Mouse (Mus musculus) midbrain, embryonic 11.5 days (tissue): Measurements from ENCODE around the gene Lrp2bp. TPM values are rescaled to one million over a fixed set of nuclear protein-coding genes. Genes with fewer than 3 reads are reported as not detected.

Source experiments
- ATAC-seq: fragments of 200-750 bp; cut with Nextera tagmentation; 2 replicates; pipeline ENCODE4 v1.8.0; 2017; ENCODE audit warnings: moderate TSS enrichment, moderate library complexity; ENCODE audit not compliant: low FRiP score
- DNase-seq: peaks from one replicate; pipeline ENCODE4 v3.0.0; 2015; ENCODE audit warnings: low spot score; ENCODE audit errors: missing footprints
- H3K27ac ChIP-seq: fragments of 300-500 bp; sonication (generic); 2 replicates; pipeline ENCODE4 v1.5.1; 2014; ENCODE audit warnings: low read depth, low read length
- H3K27me3 ChIP-seq: fragments of 300-500 bp; sonication (generic); 2 replicates; pipeline ENCODE4 v1.6.1; 2014; ENCODE audit warnings: mild to moderate bottlenecking, low read length, moderate library complexity, mixed read lengths; ENCODE audit not compliant: control insufficient read depth, insufficient read depth
- H3K36me3 ChIP-seq: fragments of 300-500 bp; sonication (generic); 2 replicates; pipeline ENCODE4 v1.6.1; 2014; ENCODE audit warnings: mild to moderate bottlenecking, low read length, moderate library complexity, mixed read lengths; ENCODE audit not compliant: control insufficient read depth, insufficient read depth
- H3K4me1 ChIP-seq: fragments of 300-500 bp; sonication (generic); 2 replicates; pipeline ENCODE4 v1.6.1; 2014; ENCODE audit warnings: low read length; ENCODE audit not compliant: control insufficient read depth, insufficient read depth
- H3K4me2 ChIP-seq: fragments of 300-500 bp; sonication (generic); 2 replicates; pipeline ENCODE4 v1.6.1; 2014; ENCODE audit warnings: mild to moderate bottlenecking, moderate library complexity
- H3K4me3 ChIP-seq: fragments of 300-500 bp; sonication (generic); 2 replicates; pipeline ENCODE4 v1.5.1; 2014; ENCODE audit warnings: low read depth, low read length
- H3K9ac ChIP-seq: fragments of 300-500 bp; sonication (generic); 2 replicates; pipeline ENCODE4 v1.6.1; 2014; ENCODE audit warnings: low read length
- H3K9me3 ChIP-seq: fragments of 300-500 bp; sonication (generic); 2 replicates; pipeline ENCODE4 v1.6.1; 2016; ENCODE audit warnings: low read length; ENCODE audit not compliant: control insufficient read depth
- WGBS: fragments of 180-500 bp; shearing (Covaris S2); extraction: QIAGEN DNeasy Blood & Tissue Kit; methylation state at CpG from one replicate; pipeline ENCODE4 v1.1.7; 2014; 5-methylcytosine and 5-hydroxymethylcytosine counted together
- polyA plus RNA-seq: library from polyadenylated mRNA; unstranded; fragments of >200 nt; fragmentation: Nextera tagmentation; extraction: Ambion mirVana; gene quantifications from 2 replicates; pipeline ENCODE4 v1.2.1, GENCODE M21; 2014

Lrp2bp gene
- 0.11 and 0.44 TPM in 2 replicates for polyA plus RNA-seq

DNA sequence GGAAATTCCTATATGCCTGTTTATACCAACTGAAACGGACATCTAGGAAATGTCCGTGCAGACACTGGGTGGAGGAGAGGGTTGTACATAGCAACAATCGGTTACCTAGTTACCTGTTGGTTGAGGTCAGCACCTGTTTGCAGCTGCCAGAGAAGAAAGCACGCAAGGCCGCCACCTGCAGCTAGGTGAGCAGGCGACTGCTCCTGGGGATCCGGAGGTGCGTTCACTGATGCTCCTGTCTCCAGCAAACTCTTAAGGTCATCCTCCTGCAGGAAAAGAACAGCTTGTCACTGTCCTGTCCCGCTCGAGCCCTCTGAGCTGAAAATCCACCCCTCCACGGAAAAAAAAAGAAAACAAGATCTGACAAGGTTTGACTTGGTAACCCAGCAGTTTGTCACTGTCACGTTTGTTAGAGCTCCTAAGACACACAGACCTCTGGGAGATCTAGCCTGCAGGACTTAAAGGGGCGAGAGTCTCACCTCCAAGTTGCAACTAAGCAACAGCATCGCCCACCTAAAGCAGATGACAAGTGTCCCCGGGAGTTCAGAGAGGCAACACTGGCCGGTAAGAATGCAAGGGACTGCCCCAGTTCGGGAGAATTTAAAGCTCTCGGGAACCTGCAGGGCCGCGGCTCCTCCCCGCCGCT is at the start of gene Lrp2bp:
Gene Lrp2bp (plus strand): TSS at position 166 of the 646 bp plus-strand sequence.
- no peaks in the 10 kb centered on the region; the same call in 1 of the 2 replicates for H3K36me3 ChIP-seq

DNA sequence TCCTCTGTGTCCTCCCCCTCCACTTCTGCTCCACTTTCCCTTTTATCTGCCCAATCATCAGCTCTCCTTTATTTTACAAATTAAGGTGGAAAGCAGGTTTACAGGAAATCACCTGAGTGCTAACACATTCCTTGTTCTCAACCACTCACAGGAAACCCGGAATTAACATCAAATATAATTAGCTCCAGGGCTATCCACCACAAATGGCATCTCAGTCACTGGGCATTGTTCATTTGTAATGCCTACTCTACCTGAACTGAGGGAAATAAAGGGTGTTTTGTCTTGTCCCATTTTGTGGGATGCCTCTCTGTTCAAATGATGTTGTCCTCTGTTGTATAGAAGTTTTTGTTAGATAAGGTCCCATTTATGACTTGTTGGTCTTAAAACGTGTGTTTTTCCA is 48.5 kb upstream of the Lrp2bp start:
- 57% methylated on average over 2 of the region's 2 CpGs for WGBS
- H3K27ac ChIP-seq: no peak overlapping the region
- ATAC-seq: no peak

More for the DNA sequence above, at the start of gene Lrp2bp:
- DNase-seq: no peak
- H3K9ac ChIP-seq: peak within 1 kb of the TSS; percentile 86
- H3K27ac ChIP-seq: peak within 1 kb of the TSS; percentile 94
- peak within 1 kb of the TSS; percentile 70 for H3K4me2 ChIP-seq
- peaks cover 6% of the 10 kb centered on the region for H3K4me1 ChIP-seq
- peak; percentile 8 for ATAC-seq
- 4% methylated on average over 22 of the region's 22 CpGs for WGBS
- no peaks in the 10 kb centered on the region for H3K9me3 ChIP-seq
- peak within 1 kb of the TSS; percentile 44 for H3K4me3 ChIP-seq
- H3K27me3 ChIP-seq: no peaks in the 10 kb centered on the region

DNA sequence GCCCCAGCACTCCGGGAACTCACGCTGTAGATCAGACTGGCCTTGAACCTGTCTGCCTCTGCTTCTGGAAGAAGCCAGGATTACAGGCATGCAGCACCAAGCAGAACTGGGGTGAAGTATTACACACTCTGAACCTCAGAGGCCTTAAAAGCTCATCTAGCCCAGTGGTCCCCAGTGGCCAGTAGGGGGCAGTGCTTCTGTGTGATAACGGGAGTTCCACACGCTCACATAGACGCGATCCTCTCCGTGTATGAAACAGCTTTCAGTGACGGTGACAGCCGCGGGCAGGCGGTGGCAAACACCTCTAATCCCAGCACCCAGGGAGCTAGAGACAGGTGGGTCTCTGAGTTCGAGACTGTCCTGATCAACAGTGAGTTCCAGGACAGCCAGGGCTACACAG is 28.2 kb upstream of the Lrp2bp start:
- Histone ChIP-seq H3K4me3 (no peak overlapping the region), H3K4me1 (peaks cover 3% of the 10 kb centered on the region), H3K9me3 (no peaks in the 10 kb centered on the region), H3K9ac (no peak overlapping the region), H3K27ac (no peak overlapping the region), H3K27me3 (no peaks in the 10 kb centered on the region), H3K36me3 (no peaks in the 10 kb centered on the region), H3K4me2 (no peak overlapping the region)
- ATAC-seq (no peak), DNase-seq (peak; percentile 56)
- 94% methylated on average over 12 of the region's 12 CpGs for WGBS

More for the DNA sequence above, 48.5 kb upstream of the Lrp2bp start:
- no peaks in the 10 kb centered on the region for H3K9me3 ChIP-seq
- H3K4me3 ChIP-seq: no peak overlapping the region
- no peak for DNase-seq
- no peak overlapping the region for H3K4me2 ChIP-seq
- H3K4me1 ChIP-seq: no peaks in the 10 kb centered on the region
- H3K27me3 ChIP-seq: no peaks in the 10 kb centered on the region
- no peak overlapping the region for H3K9ac ChIP-seq
- H3K36me3 ChIP-seq: no peaks in the 10 kb centered on the region

DNA sequence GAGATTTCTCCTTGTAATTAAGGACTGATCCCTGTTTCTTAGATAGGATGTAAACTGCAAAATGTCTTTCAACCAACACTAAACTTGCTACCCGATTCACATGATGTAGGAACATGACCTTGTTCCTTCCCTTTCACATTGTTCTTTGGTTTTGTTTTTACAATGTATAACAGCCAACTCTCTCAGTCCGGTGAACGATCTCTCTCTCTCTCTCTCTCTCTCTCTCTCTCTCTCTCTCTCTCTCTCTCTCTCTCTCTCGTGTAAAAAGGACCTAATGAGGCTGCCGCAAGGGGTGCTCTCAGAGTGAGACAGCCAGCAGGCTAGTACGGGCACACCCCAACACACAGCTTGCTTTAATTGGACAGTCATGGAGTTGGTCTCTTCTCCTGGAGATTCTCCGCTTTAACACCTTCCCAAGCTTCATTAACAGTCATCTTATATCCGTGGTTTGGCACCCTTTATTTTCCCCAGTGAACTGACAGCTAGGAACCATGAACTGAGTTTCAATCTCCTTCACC is 25.1 kb upstream of the Lrp2bp start:
- WGBS: 75% methylated on average over 8 of the region's 8 CpGs
- H3K4me3 ChIP-seq: no peak overlapping the region

DNA sequence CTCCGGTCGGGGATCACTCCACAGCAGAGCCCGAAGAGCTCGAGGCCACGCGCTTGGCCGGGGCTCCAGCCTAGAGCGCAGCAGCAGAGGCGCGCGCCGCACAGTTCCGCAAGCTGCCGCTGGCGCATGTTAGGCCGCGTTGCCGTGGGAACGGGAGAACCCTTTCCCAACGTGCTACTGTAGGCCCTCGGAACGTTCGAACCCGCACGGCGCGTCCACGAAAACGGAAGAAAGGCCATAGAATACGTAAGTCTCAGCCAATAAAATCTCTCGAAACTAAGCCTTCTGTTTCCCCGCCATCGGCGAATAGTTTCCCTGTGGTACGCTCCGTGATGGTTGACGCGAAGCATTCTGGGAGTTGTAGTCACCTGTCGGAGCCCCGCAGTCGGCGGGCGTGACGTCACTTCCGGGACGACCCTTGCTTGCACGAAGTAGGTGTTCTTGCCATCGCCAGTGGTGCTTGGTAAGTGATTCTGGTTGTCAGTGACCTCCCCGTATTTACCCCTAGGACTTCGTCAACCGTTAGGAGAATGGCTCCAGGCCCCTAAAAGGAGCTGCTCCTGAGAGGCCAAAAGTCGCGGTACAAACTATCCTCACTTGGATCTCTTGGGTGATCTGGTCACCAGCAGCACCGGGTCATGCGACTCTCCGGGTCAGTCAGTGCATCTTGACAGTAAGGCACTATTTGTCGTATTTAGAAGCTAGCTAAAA is 23.8 kb upstream of the Lrp2bp start, which contains the start of the genes 1700029J07Rik and Ufsp2:
Gene 1700029J07Rik (minus strand): TSS at position 127 of the 711 bp plus-strand sequence.
Gene Ufsp2 (plus strand): TSS at position 403 of the 711 bp plus-strand sequence.
- no peaks in the 10 kb centered on the region for H3K27me3 ChIP-seq
- peak within 1 kb of the TSS; percentile 60 for H3K4me3 ChIP-seq
- H3K36me3 ChIP-seq: 0 out of 2 replicates have a peak, but pooled peaks cover 2% of the 10 kb centered on the region
- H3K9ac ChIP-seq: peak within 1 kb of the TSS; percentile 66
- H3K4me1 ChIP-seq: peaks cover 7% of the 10 kb centered on the region
- ATAC-seq: peak; percentile 99
- peak within 1 kb of the TSS; percentile 66 for H3K4me2 ChIP-seq
- DNase-seq: peak; percentile 100
- H3K27ac ChIP-seq: peak within 1 kb of the TSS; percentile 63
- under 1% methylated on average over 57 of the region's 57 CpGs for WGBS
- no peaks in the 10 kb centered on the region for H3K9me3 ChIP-seq

More for the DNA sequence above, 25.1 kb upstream of the Lrp2bp start:
- no peaks in the 10 kb centered on the region for H3K9me3 ChIP-seq
- H3K27ac ChIP-seq: no peak overlapping the region
- no peaks in the 10 kb centered on the region for H3K27me3 ChIP-seq
- no peaks in the 10 kb centered on the region for H3K36me3 ChIP-seq
- no peak overlapping the region for H3K9ac ChIP-seq
- no peak for DNase-seq
- H3K4me2 ChIP-seq: no peak overlapping the region
- peaks cover 7% of the 10 kb centered on the region for H3K4me1 ChIP-seq
- no peak for ATAC-seq

DNA sequence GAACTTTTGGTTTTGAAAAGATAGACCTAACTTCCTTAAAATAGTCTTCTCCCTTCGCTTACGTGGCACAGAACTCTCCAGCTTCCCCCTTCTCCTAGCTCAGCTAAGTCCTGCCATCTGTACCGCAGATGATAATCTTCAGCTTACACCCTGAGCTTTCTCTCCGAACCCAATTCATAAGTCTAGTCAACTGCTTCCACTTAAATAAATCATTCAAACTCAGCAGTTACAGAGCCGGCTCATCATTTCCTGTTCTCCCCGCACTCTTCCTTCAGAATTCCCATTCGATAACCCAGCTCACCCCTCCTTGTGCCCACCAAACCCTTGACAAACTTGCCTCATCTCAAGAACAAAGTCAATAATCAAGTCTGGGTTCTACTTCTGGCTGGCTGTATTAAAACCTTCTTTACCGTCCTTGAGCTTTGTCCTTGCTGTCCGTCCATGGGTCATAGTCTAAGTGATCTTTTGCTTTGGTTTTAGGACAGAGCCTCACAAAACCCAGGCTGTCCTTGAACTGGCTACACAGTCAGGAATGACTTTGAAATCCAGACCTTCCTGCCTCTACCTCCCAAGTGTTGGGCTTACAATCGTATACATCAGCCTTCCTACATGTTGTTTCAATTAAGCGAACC is 23.1 kb upstream of the Lrp2bp start:
- Histone ChIP-seq H3K27ac (no peak overlapping the region), H3K27me3 (no peaks in the 10 kb centered on the region), H3K9ac (peak overlapping the region; percentile 66; the same call in 1 of the 2 replicates), H3K4me1 (peaks cover 7% of the 10 kb centered on the region), H3K9me3 (no peaks in the 10 kb centered on the region), H3K4me2 (peak overlapping the region; percentile 66), H3K36me3 (peaks cover 4% of the 10 kb centered on the region; the same call in 1 of the 2 replicates), H3K4me3 (peak overlapping the region; percentile 60)
- DNase-seq (no peak), ATAC-seq (peak; percentile 11)
- 76% methylated on average over 11 of the region's 11 CpGs for WGBS

DNA sequence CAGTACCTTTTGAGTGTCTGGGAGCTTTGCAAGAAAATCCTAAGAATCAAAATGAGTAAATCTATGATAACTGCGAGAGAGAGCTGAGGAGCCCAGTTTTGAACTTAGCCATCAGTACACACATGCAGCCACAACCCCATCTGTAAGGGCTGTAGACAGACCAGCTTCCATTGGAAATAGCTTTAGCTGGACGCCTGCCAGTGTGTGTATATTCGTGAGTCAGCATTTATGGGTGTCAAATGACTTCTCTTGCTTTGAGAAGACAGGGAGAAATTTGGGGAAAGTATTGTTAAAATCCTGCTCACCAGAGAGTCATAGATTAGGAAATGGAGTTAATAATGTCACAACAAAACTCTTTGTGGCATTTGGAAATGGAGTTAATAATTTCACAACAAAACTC is 12.4 kb upstream of the Lrp2bp start:
- H3K27ac ChIP-seq: no peak overlapping the region
- DNase-seq (no peak), ATAC-seq (no peak)
- no peaks in the 10 kb centered on the region for H3K4me1 ChIP-seq
- no peaks in the 10 kb centered on the region for H3K27me3 ChIP-seq
- H3K36me3 ChIP-seq: peaks cover 2% of the 10 kb centered on the region
- H3K4me2 ChIP-seq: no peak overlapping the region
- H3K9me3 ChIP-seq: no peaks in the 10 kb centered on the region
- no peak overlapping the region for H3K4me3 ChIP-seq
- H3K9ac ChIP-seq: no peak overlapping the region
- 94% methylated on average over 3 of the region's 3 CpGs for WGBS

DNA sequence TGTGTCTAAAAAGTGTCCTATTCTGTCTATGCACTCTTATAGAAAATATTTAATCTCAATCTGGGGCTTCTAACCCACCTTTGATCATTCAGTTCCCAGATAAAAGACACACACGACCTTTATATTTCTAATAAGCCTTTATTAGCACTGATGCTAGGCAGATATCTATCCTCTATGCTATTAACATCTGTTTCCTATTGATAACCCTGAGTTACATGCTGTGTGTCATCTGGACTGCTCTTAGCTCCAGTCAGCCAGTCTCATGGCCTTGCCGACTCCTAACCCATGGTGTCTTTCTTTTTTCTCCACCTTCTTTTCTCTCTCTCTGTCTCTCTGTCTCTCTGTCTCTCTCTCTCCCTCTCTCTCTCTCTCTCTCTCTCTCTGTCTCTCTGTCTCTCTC is 10.9 kb upstream of the Lrp2bp start:
- H3K27me3 ChIP-seq: no peaks in the 10 kb centered on the region
- peaks cover 2% of the 10 kb centered on the region; the same call in 1 of the 2 replicates for H3K36me3 ChIP-seq
- H3K4me3 ChIP-seq: no peak overlapping the region
- no peak overlapping the region for H3K9ac ChIP-seq
- WGBS: 71% methylated on average over 2 of the region's 2 CpGs
- no peaks in the 10 kb centered on the region for H3K9me3 ChIP-seq
- ATAC-seq: no peak
- H3K4me1 ChIP-seq: no peaks in the 10 kb centered on the region
- H3K4me2 ChIP-seq: no peak overlapping the region
- DNase-seq: no peak
- no peak overlapping the region for H3K27ac ChIP-seq
